Comparison of ENCODE assay signal across 11 mouse cellular contexts in genomic region chr6:37325906-37326602, GRCm38 (mm10). TPM values are rescaled to one million over a fixed set of nuclear protein-coding genes. Genes with fewer than 3 reads are reported as not detected.
A peak's percentile ranks its signal among the peaks of the same experiment; 100 is the strongest.
DNase-seq lines count a peak whose midpoint lies in the region; ATAC-seq and TF ChIP-seq lines count a peak whose summit lies in the region.
"Had no signal": no experiment of that assay in that cellular context is flagged by ENCODE, and none has a peak within 500 bp of the region (broad histone marks: within the 10 kb centered on the region; RNA-seq: fewer than 3 reads in every experiment).

No protein-coding gene starts in this region.

- WGBS in heart, embryonic 15.5 days, result 86% methylated on average over 9 of the region's 9 CpGs
- 91% methylated on average over 9 of the region's 9 CpGs for WGBS in lung, embryonic 16.5 days
- 82% methylated on average over 9 of the region's 9 CpGs for WGBS in liver, postnatal 0 days (ENCODE audit: insufficient replicate concordance)

- DNase-seq in cerebellum, adult 9-10 months, result no peak
- no peak for DNase-seq in heart, adult 9 months (ENCODE audit: low spot score in 2 of 2)
- no peak for DNase-seq in lung, adult 18-20 months
- DNase-seq in liver, postnatal 0 days, result no peak
- no peak for DNase-seq in adipocyte (ENCODE audit: low spot score)
- DNase-seq: liver, embryonic 13.5 days had no signal

- H3K4me3 ChIP-seq in heart, embryonic 15.5 days, result no peak overlapping the region
- H3K4me3 ChIP-seq in lung, embryonic 16.5 days (ENCODE audit: low read length), result no peak overlapping the region
- H3K4me3 ChIP-seq in liver, postnatal 0 days (ENCODE audit: low read depth, low read length), result no peak overlapping the region
- H3K4me3 ChIP-seq: liver, embryonic 13.5 days had no signal

- peak; percentile 46; the same call in 1 of the 2 replicates for ATAC-seq in cerebellum, adult (ENCODE audit: insufficient number of reproducible peaks, low FRiP score, low TSS enrichment)
- no peak for ATAC-seq in heart, embryonic 15.5 days (replicated peaks; ENCODE audit: insufficient number of reproducible peaks, insufficient read depth, low FRiP score, low read depth)
- no peak for ATAC-seq in lung, embryonic 16.5 days (ENCODE audit: low read depth)
- ATAC-seq in liver, postnatal 0 days, result no peak
- ATAC-seq: activated CD4-positive, CD25-positive, alpha-beta regulatory T cell, adult 4 months; inflammation-experienced regulatory T-cells, adult 6 months had no signal

- H3K27me3 ChIP-seq in heart, embryonic 15.5 days, result no peaks in the 10 kb centered on the region
- H3K27me3 ChIP-seq in lung, embryonic 16.5 days (ENCODE audit: control insufficient read depth, insufficient read depth, low read depth, low read length), result no peaks in the 10 kb centered on the region
- H3K27me3 ChIP-seq in liver, postnatal 0 days (ENCODE audit: insufficient read depth, low read length), result no peaks in the 10 kb centered on the region
- H3K27me3 ChIP-seq: liver, embryonic 13.5 days had no signal

- H3K9ac ChIP-seq in heart, embryonic 15.5 days, result 0 out of 2 replicates have a peak overlapping the region, but pooled peaks have one; percentile 1
- no peak overlapping the region for H3K9ac ChIP-seq in lung, embryonic 16.5 days (ENCODE audit: low read length)
- H3K9ac ChIP-seq in liver, postnatal 0 days (replicated peaks), result no peak overlapping the region
- H3K9ac ChIP-seq: liver, embryonic 13.5 days had no signal

- TF ChIP-seq EP300 in liver, postnatal 0 days (IDR thresholded peaks at IDR 0.05; ENCODE audit: low read depth), result no peak

- peaks cover 36% of the 10 kb centered on the region for H3K4me1 ChIP-seq in heart, embryonic 15.5 days (replicated peaks)
- H3K4me1 ChIP-seq in lung, embryonic 16.5 days (replicated peaks; ENCODE audit: control insufficient read depth, insufficient read depth, low read length), result peaks cover 23% of the 10 kb centered on the region
- no peaks in the 10 kb centered on the region for H3K4me1 ChIP-seq in liver, postnatal 0 days (ENCODE audit: insufficient read depth)
- H3K4me1 ChIP-seq: liver, embryonic 13.5 days had no signal

- no peaks in the 10 kb centered on the region for H3K9me3 ChIP-seq in heart, embryonic 15.5 days (replicated peaks)
- H3K9me3 ChIP-seq in lung, embryonic 16.5 days (ENCODE audit: control insufficient read depth, low read length), result no peaks in the 10 kb centered on the region
- H3K9me3 ChIP-seq in liver, postnatal 0 days (ENCODE audit: low read length), result no peaks in the 10 kb centered on the region
- H3K9me3 ChIP-seq: liver, embryonic 13.5 days had no signal

- no peak for TF ChIP-seq CTCF in liver, postnatal 0 days (IDR thresholded peaks at IDR 0.05; ENCODE audit: low read depth)

- peaks cover under 1% of the 10 kb centered on the region; the same call in 1 of the 2 replicates for H3K36me3 ChIP-seq in heart, embryonic 15.5 days
- H3K36me3 ChIP-seq in lung, embryonic 16.5 days (ENCODE audit: control insufficient read depth, insufficient read depth, low read length), result no peaks in the 10 kb centered on the region; the same call in 1 of the 2 replicates
- H3K36me3 ChIP-seq in liver, postnatal 0 days (replicated peaks; ENCODE audit: insufficient read depth, low read length), result peaks cover under 1% of the 10 kb centered on the region; the same call in 1 of the 2 replicates
- H3K36me3 ChIP-seq: liver, embryonic 13.5 days had no signal

- peak overlapping the region; percentile 49; the same call in 1 of the 2 replicates for H3K27ac ChIP-seq in heart, embryonic 15.5 days
- peak overlapping the region; percentile 11 for H3K27ac ChIP-seq in lung, embryonic 16.5 days (ENCODE audit: low read length)
- no peak overlapping the region for H3K27ac ChIP-seq in liver, postnatal 0 days (ENCODE audit: low read depth)
- H3K27ac ChIP-seq: liver, embryonic 13.5 days had no signal

- no peak overlapping the region for H3K4me2 ChIP-seq in heart, embryonic 15.5 days
- no peak overlapping the region for H3K4me2 ChIP-seq in lung, embryonic 16.5 days (ENCODE audit: low read depth, low read length)
- H3K4me2 ChIP-seq in liver, postnatal 0 days (ENCODE audit: low read depth, low read length), result no peak overlapping the region
- H3K4me2 ChIP-seq: liver, embryonic 13.5 days had no signal

RNA-seq across cellular contexts. Expression of gene Dgki, which starts 26.1 kb away (rescaled TPM):
- polyA plus RNA-seq in heart, embryonic 15.5 days (2015; fragmentation: Nextera tagmentation; extraction: Ambion mirVana), result 0.48 and 0.51 TPM in 2 replicates
- polyA plus RNA-seq in lung, embryonic 16.5 days (2015; fragmentation: Nextera tagmentation; extraction: Ambion mirVana), result 0.58 and 0.67 TPM in 2 replicates
- polyA plus RNA-seq in liver, postnatal 0 days (2015; fragmentation: Nextera tagmentation; extraction: Ambion mirVana), result 0.34 and 0.56 TPM in 2 replicates
